Comparison of ENCODE assay signal across 3 mouse cellular contexts in genomic region chr17:75463223-75463622, GRCm38 (mm10). TPM values are rescaled to one million over a fixed set of nuclear protein-coding genes. Genes with fewer than 3 reads are reported as not detected.
"Had no signal": no experiment of that assay in that cellular context is flagged by ENCODE, and none has a peak within 500 bp of the region (broad histone marks: within the 10 kb centered on the region; RNA-seq: fewer than 3 reads in every experiment).

No protein-coding gene starts in this region.

RNA-seq across cellular contexts. Expression of gene Rasgrp3, which starts 27.5 kb away (rescaled TPM):
- total RNA-seq: common myeloid progenitor, adult 5-6 weeks; granulocyte monocyte progenitor cell, adult 5-6 weeks had no signal
- polyA plus RNA-seq: erythroblast, embryonic 14.5 days had no signal
